Mouse (Mus musculus): ENCODE results near the gene Col12a1. TPM values are rescaled to one million over a fixed set of nuclear protein-coding genes. Genes with fewer than 3 reads are reported as not detected.

Gene Col12a1
- 16.9 TPM in 2 replicates for polyA plus RNA-seq (2015; fragmentation: Nextera tagmentation; extraction: Ambion mirVana)

- Histone ChIP-seq H3K27me3 (peaks cover 19% of the 10 kb centered on the region), H3K4me1 (peaks cover 52% of the 10 kb centered on the region), H3K9ac (peak within 1 kb of the TSS; percentile 59), H3K9me3 (no peaks in the 10 kb centered on the region), H3K36me3 (no peaks in the 10 kb centered on the region), H3K4me3 (peak within 1 kb of the TSS; percentile 59), H3K4me2 (peak within 1 kb of the TSS; percentile 96), H3K27ac (peak within 1 kb of the TSS; percentile 79)
- peak; percentile 73 for ATAC-seq (ENCODE audit: borderline replicate concordance, extremely low read depth, low FRiP score, low TSS enrichment)
- under 1% methylated on average over 60 of the region's 64 CpGs for WGBS
Measured at GRCm38 (mm10) chr9:79718481-79719370, at the start of gene Col12a1. Col12a1 (minus strand) TSS chr9:79718831.

DNA sequence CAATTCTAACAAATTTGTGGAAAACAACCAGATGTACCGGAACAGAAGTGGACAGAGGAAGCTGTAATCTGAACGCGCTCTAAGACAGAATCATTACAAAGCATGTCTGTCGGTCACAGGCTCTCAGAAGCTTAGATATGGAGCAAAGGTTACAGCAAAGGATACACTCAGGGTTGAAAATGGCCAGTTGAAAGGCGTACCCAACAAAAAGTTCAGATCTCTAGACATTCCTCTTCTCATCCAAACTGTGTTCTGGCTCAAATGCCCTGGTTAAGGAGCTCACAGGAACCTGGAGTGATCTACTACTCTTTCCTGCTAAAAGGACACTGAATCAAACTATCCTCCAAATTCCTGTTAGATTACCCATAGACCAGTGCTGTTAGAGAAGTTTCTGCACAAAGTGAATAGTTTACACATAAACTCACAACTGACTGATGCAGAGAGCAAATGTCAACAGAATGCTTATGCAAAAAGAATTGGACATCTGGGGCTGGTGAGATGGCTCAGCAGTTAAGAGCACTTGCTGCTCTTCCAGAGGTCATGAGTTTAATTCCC is 48.4 kb upstream of the Col12a1 start:
- no peak overlapping the region for H3K27ac ChIP-seq
- H3K36me3 ChIP-seq = 0 out of 2 replicates have a peak, but pooled peaks cover 9% of the 10 kb centered on the region
- H3K4me2 ChIP-seq = no peak overlapping the region
- WGBS = 86% methylated on average over 5 of the region's 5 CpGs
- H3K4me1 ChIP-seq = 0 out of 2 replicates have a peak, but pooled peaks cover 4% of the 10 kb centered on the region
- no peak overlapping the region for H3K4me3 ChIP-seq
- H3K9me3 ChIP-seq = no peaks in the 10 kb centered on the region
- H3K27me3 ChIP-seq = no peaks in the 10 kb centered on the region
- no peak for ATAC-seq (ENCODE audit: borderline replicate concordance, extremely low read depth, low FRiP score, low TSS enrichment)
- no peak overlapping the region for H3K9ac ChIP-seq

DNA sequence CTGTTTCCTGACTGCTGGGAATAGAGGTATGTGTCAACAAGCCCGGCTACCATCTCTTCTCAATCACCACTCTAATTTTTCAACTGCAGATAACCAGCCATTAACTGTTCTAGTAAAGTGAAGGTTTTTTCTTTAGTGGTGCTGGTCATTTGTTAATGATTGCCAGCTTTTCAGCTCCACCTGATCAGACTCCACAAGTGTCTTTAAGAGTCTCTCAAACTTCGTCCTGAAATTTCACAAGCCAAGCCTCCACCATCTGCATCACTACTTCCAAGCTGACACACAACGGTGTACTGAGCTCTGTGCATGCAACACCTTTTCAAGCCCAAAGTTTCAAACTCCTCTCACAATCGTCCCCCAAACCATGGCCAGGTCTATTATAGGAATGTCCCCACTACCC is 46.7 kb upstream of the Col12a1 start:
- H3K27ac ChIP-seq = peak overlapping the region; percentile 65

GRCm38 (mm10) chr9:79762519-79762918 is 43.9 kb upstream of the Col12a1 start:
- no peaks in the 10 kb centered on the region for H3K27me3 ChIP-seq
- H3K4me2 ChIP-seq = no peak overlapping the region
- no peak for ATAC-seq (ENCODE audit: borderline replicate concordance, extremely low read depth, low FRiP score, low TSS enrichment)
- no peak overlapping the region for H3K9ac ChIP-seq
- H3K27ac ChIP-seq = no peak overlapping the region
- H3K4me1 ChIP-seq = peaks cover 21% of the 10 kb centered on the region
- peaks cover 3% of the 10 kb centered on the region; the same call in 1 of the 2 replicates for H3K36me3 ChIP-seq
- 64% methylated on average over 6 of the region's 6 CpGs for WGBS
- H3K4me3 ChIP-seq = no peak overlapping the region
- no peaks in the 10 kb centered on the region for H3K9me3 ChIP-seq

More for the DNA sequence above, 46.7 kb upstream of the Col12a1 start:
- H3K27me3 ChIP-seq = no peaks in the 10 kb centered on the region
- ATAC-seq (ENCODE audit: borderline replicate concordance, extremely low read depth, low FRiP score, low TSS enrichment) = 0 out of 2 replicates have a peak, but pooled peaks have one; percentile 59
- no peak overlapping the region for H3K9ac ChIP-seq
- 60% methylated on average over 4 of the region's 4 CpGs for WGBS
- H3K36me3 ChIP-seq = 0 out of 2 replicates have a peak, but pooled peaks cover 1% of the 10 kb centered on the region
- no peak overlapping the region for H3K4me2 ChIP-seq
- H3K4me1 ChIP-seq = 0 out of 2 replicates have a peak, but pooled peaks cover 6% of the 10 kb centered on the region
- H3K9me3 ChIP-seq = no peaks in the 10 kb centered on the region
- no peak overlapping the region for H3K4me3 ChIP-seq

GRCm38 (mm10) chr9:79760076-79760475 is 41.4 kb upstream of the Col12a1 start:
- Histone ChIP-seq H3K36me3 (peaks cover 18% of the 10 kb centered on the region), H3K4me2 (peak overlapping the region; percentile 55), H3K27me3 (no peaks in the 10 kb centered on the region), H3K4me1 (peaks cover 21% of the 10 kb centered on the region), H3K9ac (peak overlapping the region; percentile 75), H3K27ac (peak overlapping the region; percentile 85), H3K9me3 (no peaks in the 10 kb centered on the region), H3K4me3 (peak overlapping the region; percentile 68)
- peak; percentile 31; the same call in 1 of the 2 replicates for ATAC-seq (ENCODE audit: borderline replicate concordance, extremely low read depth, low FRiP score, low TSS enrichment)
- WGBS = 4% methylated on average over 14 of the region's 14 CpGs

DNA sequence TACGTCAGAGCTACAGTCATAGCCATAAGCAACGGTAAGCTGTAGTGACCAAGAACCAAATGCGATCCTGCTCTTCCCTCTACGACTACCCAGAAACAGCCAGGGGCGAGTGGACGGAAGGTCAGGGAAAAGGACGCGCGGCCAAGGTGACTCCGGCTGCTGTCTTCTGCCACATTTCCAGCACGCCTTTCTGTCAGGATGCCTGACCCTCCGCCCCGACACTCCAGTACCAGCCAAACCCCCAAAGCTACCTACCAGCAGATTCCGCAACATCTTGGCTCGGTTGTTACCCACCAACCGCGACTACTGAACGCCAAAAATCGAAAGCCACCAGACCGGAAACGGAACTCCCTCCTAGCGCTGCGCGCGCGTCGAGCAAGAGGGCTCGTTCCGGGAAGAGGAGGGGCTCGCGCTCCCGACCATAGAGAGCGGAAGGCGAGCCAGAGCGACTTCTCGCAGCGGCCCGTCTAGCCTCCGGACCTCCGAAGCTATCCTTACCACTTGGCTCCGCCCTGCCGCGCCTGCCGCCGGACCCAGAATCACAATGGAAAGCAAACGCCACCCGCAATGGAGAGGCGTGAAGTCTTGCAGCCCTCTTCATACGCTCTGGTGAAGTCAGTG is 40.9 kb upstream of the Col12a1 start, which contains the start of gene Cox7a2:
Cox7a2 (minus strand) TSS at position 494 of the 621 bp plus-strand sequence.
- under 1% methylated on average over 49 of the region's 49 CpGs for WGBS
- ATAC-seq (ENCODE audit: borderline replicate concordance, extremely low read depth, low FRiP score, low TSS enrichment) = peak; percentile 99
- no peaks in the 10 kb centered on the region for H3K27me3 ChIP-seq
- H3K4me2 ChIP-seq = peak within 1 kb of the TSS; percentile 69
- peak within 1 kb of the TSS; percentile 85 for H3K27ac ChIP-seq
- no peaks in the 10 kb centered on the region for H3K9me3 ChIP-seq
- H3K4me1 ChIP-seq = peaks cover 18% of the 10 kb centered on the region
- H3K36me3 ChIP-seq = peaks cover 21% of the 10 kb centered on the region
- peak within 1 kb of the TSS; percentile 68 for H3K4me3 ChIP-seq
- peak within 1 kb of the TSS; percentile 75 for H3K9ac ChIP-seq

- 90% methylated on average over 4 of the region's 4 CpGs for WGBS
- Histone ChIP-seq H3K4me1 (peaks cover 15% of the 10 kb centered on the region), H3K9me3 (no peaks in the 10 kb centered on the region), H3K9ac (no peak overlapping the region), H3K4me3 (no peak overlapping the region), H3K27ac (no peak overlapping the region), H3K36me3 (peaks cover 37% of the 10 kb centered on the region), H3K4me2 (no peak overlapping the region), H3K27me3 (no peaks in the 10 kb centered on the region)
- no peak for ATAC-seq (ENCODE audit: borderline replicate concordance, extremely low read depth, low FRiP score, low TSS enrichment)
Measured at GRCm38 (mm10) chr9:79755311-79755710, 36.7 kb upstream of the Col12a1 start.

GRCm38 (mm10) chr9:79751846-79752245 is 33.2 kb upstream of the Col12a1 start:
- Histone ChIP-seq H3K9me3 (no peaks in the 10 kb centered on the region), H3K4me1 (no peaks in the 10 kb centered on the region), H3K36me3 (peaks cover 30% of the 10 kb centered on the region), H3K27ac (no peak overlapping the region), H3K9ac (no peak overlapping the region), H3K27me3 (no peaks in the 10 kb centered on the region), H3K4me2 (no peak overlapping the region), H3K4me3 (no peak overlapping the region)
- 77% methylated on average over 8 of the region's 8 CpGs for WGBS
- ATAC-seq (ENCODE audit: borderline replicate concordance, extremely low read depth, low FRiP score, low TSS enrichment) = no peak

DNA sequence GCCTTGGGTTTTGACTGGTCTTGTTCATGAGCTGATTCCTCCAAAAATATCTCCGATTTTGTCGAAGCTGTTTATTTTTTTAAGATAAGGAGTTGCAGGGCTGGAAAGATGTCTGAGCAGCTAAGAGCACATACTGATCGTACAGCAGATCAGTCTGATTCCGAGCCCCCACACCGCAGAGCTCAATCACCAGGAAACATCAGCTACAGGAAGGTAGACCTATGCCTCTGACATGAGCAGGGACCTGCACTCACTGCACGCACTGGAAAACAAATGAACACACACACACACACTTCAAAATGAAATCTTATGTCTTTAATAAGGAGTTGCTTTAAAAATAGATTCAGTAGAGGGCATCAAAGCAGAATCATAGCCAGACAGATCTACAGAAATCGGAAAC is 32.1 kb upstream of the Col12a1 start:
- H3K4me1 ChIP-seq = no peaks in the 10 kb centered on the region
- H3K4me2 ChIP-seq = no peak overlapping the region
- H3K27ac ChIP-seq = no peak overlapping the region
- peaks cover 25% of the 10 kb centered on the region for H3K36me3 ChIP-seq
- ATAC-seq (ENCODE audit: borderline replicate concordance, extremely low read depth, low FRiP score, low TSS enrichment) = no peak
- WGBS = 35% methylated on average over 7 of the region's 7 CpGs
- H3K9me3 ChIP-seq = no peaks in the 10 kb centered on the region
- H3K27me3 ChIP-seq = no peaks in the 10 kb centered on the region
- no peak overlapping the region for H3K4me3 ChIP-seq
- no peak overlapping the region for H3K9ac ChIP-seq

DNA sequence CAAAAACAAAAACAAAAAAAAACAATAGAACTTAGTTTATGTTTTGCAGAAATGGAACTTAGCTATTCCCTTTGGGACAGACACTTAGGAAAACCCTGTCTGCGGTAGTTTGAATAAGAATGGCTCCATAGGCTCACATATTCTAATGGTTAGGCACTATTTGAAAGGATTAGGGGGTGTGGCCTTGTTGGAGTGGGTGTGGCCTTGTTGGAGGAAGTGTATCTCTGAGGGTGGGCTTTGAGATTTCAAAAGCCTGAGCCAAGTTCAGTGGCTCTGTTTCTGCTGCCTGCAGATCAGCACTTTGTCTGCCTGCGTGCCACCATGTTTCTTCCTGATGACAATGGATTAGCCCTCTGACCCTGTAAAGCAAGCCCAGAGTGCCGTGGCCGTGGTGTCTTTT is 26.4 kb upstream of the Col12a1 start:
- WGBS = 61% methylated on average over 4 of the region's 4 CpGs
- no peak overlapping the region for H3K4me3 ChIP-seq
- no peak overlapping the region for H3K4me2 ChIP-seq
- no peaks in the 10 kb centered on the region for H3K36me3 ChIP-seq
- no peaks in the 10 kb centered on the region for H3K27me3 ChIP-seq
- H3K9me3 ChIP-seq = no peaks in the 10 kb centered on the region
- no peak overlapping the region for H3K9ac ChIP-seq
- H3K4me1 ChIP-seq = no peaks in the 10 kb centered on the region
- ATAC-seq (ENCODE audit: borderline replicate concordance, extremely low read depth, low FRiP score, low TSS enrichment) = no peak
- H3K27ac ChIP-seq = no peak overlapping the region

GRCm38 (mm10) chr9:79735608-79736007 is 17.0 kb upstream of the Col12a1 start:
- no peaks in the 10 kb centered on the region for H3K4me1 ChIP-seq
- H3K9ac ChIP-seq = no peak overlapping the region
- no peak overlapping the region for H3K4me3 ChIP-seq
- no peak overlapping the region for H3K27ac ChIP-seq
- no peaks in the 10 kb centered on the region for H3K36me3 ChIP-seq
- H3K27me3 ChIP-seq = no peaks in the 10 kb centered on the region
- 66% methylated on average over 6 of the region's 6 CpGs for WGBS
- ATAC-seq (ENCODE audit: borderline replicate concordance, extremely low read depth, low FRiP score, low TSS enrichment) = no peak
- H3K9me3 ChIP-seq = no peaks in the 10 kb centered on the region
- no peak overlapping the region for H3K4me2 ChIP-seq

Measured in lung, embryonic 15.5 days (tissue).